Mouse (Mus musculus): ENCODE data around the gene Nlk. TPM values are rescaled to one million over a fixed set of nuclear protein-coding genes. Genes with fewer than 3 reads are reported as not detected.

Gene Nlk
- total and polyA plus RNA-seq, 2 experiments = 4.8 to 7.5 TPM

DNA sequence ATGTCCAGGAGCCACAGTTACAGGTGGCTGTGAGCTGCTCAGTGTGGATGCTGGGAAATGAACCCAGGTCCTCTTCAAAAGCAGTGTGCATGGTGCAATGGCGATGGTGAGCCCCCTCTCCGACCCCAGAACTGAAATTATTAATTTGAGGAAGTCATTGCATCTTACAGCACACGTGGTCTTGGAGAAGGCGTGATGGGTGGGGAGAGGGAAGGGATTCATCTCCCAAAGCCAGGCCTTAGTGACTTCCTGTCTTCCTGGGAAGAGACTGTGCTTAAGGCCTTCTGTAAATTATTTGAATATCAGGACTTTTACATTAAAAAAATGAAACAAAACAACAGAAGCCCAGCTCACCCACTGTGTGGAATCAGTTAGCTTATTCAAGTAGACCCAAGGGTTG is 141.1 kb downstream of the Nlk start:
- TF ChIP-seq CTCF (IDR thresholded peaks at IDR 0.05; ENCODE audit: low read depth, low read length) (no peak), POLR2A (IDR thresholded peaks at IDR 0.05; ENCODE audit: extremely low read depth, insufficient read depth, low read length) (no peak)
- DNase-seq (ENCODE audit: extremely low read depth, low read depth, low spot score) = no peak
- no peak overlapping the region for H3K9ac ChIP-seq (ENCODE audit: low read depth, low read length)
- WGBS = 63% methylated on average over 4 of the region's 4 CpGs
- no peak overlapping the region for H3K4me3 ChIP-seq (ENCODE audit: insufficient read depth, low read depth, low read length)
- no peaks in the 10 kb centered on the region for H3K27me3 ChIP-seq (ENCODE audit: control insufficient read depth, insufficient read depth, low read length)
- 0 out of 2 replicates have a peak overlapping the region, but pooled peaks have one; percentile 23 for H3K27ac ChIP-seq (replicated peaks; ENCODE audit: insufficient read depth, low read depth, low read length)
- H3K79me2 ChIP-seq (ENCODE audit: control insufficient read depth, insufficient read depth, low read length) = no peaks in the 10 kb centered on the region
- H3K36me3 ChIP-seq (ENCODE audit: control insufficient read depth, insufficient read depth, low read length) = no peaks in the 10 kb centered on the region
- H3K4me1 ChIP-seq (ENCODE audit: control insufficient read depth, insufficient read depth, low read length) = peaks cover 9% of the 10 kb centered on the region

DNA sequence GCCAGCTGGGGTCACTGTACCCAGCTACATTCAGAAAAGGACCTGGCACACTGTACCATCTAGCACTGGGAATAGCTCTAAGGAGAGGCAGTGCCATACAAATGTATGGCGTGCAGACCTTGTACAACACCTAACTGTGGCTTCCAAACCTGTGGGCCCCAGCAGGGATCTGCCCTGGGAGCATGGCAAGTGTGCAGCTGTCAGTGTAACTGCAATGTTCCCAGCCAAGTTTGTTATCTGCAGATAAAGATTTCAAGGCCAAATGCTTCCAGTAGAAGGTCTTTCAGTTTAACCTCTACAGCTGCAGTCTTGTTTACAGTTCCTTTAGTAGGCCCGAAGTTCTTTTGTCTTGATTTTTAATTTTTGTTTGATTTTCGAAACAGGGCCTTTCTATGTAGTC is 141.6 kb downstream of the Nlk start:
- peaks cover 9% of the 10 kb centered on the region for H3K4me1 ChIP-seq (ENCODE audit: control insufficient read depth, insufficient read depth, low read length)
- H3K9ac ChIP-seq (ENCODE audit: low read depth, low read length) = 0 out of 2 replicates have a peak overlapping the region, but pooled peaks have one; percentile 10
- H3K79me2 ChIP-seq (ENCODE audit: control insufficient read depth, insufficient read depth, low read length) = no peaks in the 10 kb centered on the region
- H3K27me3 ChIP-seq (ENCODE audit: control insufficient read depth, insufficient read depth, low read length) = no peaks in the 10 kb centered on the region
- TF ChIP-seq CTCF (IDR thresholded peaks at IDR 0.05; ENCODE audit: low read depth, low read length) = no peak
- no peak for TF ChIP-seq POLR2A (IDR thresholded peaks at IDR 0.05; ENCODE audit: extremely low read depth, insufficient read depth, low read length)
- no peaks in the 10 kb centered on the region for H3K36me3 ChIP-seq (ENCODE audit: control insufficient read depth, insufficient read depth, low read length)
- WGBS = 15% methylated on average over 3 of the region's 3 CpGs
- DNase-seq (ENCODE audit: extremely low read depth, low read depth, low spot score) = peak; percentile 88
- no peak overlapping the region for H3K4me3 ChIP-seq (ENCODE audit: insufficient read depth, low read depth, low read length)
- peak overlapping the region; percentile 58 for H3K27ac ChIP-seq (replicated peaks; ENCODE audit: insufficient read depth, low read depth, low read length)

DNA sequence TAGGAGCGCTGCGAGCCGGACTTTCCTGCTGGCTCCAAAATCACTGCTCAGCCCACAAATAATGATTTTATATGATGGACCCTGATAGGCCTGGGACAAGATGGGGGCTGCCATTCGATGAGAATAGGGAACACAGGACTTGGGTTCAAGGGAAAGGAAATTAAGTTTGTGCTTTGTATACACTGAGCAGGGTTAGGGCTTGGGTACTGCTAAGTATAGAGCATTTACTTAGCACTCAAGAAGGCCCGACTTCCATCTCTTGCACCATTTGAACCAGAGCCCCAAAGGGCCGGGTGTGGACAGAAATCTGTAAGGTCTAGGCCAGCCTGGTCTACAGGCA is 146.1 kb downstream of the Nlk start:
- H3K27me3 ChIP-seq (ENCODE audit: control insufficient read depth, insufficient read depth, low read length) = no peaks in the 10 kb centered on the region
- peak overlapping the region; percentile 31; the same call in 1 of the 2 replicates for H3K4me3 ChIP-seq (ENCODE audit: insufficient read depth, low read depth, low read length)
- WGBS = 30% methylated on average over 6 of the region's 6 CpGs
- no peak for DNase-seq (ENCODE audit: extremely low read depth, low read depth, low spot score)
- no peaks in the 10 kb centered on the region for H3K36me3 ChIP-seq (ENCODE audit: control insufficient read depth, insufficient read depth, low read length)
- peak overlapping the region; percentile 23; the same call in 1 of the 2 replicates for H3K9ac ChIP-seq (ENCODE audit: low read depth, low read length)
- peaks cover 15% of the 10 kb centered on the region for H3K4me1 ChIP-seq (ENCODE audit: control insufficient read depth, insufficient read depth, low read length)
- H3K79me2 ChIP-seq (ENCODE audit: control insufficient read depth, insufficient read depth, low read length) = no peaks in the 10 kb centered on the region; the same call in 1 of the 2 replicates
- H3K27ac ChIP-seq (replicated peaks; ENCODE audit: insufficient read depth, low read depth, low read length) = peak overlapping the region; percentile 67
- TF ChIP-seq POLR2A (IDR thresholded peaks at IDR 0.05; ENCODE audit: extremely low read depth, insufficient read depth, low read length) = no peak
- no peak for TF ChIP-seq CTCF (IDR thresholded peaks at IDR 0.05; ENCODE audit: low read depth, low read length)

DNA sequence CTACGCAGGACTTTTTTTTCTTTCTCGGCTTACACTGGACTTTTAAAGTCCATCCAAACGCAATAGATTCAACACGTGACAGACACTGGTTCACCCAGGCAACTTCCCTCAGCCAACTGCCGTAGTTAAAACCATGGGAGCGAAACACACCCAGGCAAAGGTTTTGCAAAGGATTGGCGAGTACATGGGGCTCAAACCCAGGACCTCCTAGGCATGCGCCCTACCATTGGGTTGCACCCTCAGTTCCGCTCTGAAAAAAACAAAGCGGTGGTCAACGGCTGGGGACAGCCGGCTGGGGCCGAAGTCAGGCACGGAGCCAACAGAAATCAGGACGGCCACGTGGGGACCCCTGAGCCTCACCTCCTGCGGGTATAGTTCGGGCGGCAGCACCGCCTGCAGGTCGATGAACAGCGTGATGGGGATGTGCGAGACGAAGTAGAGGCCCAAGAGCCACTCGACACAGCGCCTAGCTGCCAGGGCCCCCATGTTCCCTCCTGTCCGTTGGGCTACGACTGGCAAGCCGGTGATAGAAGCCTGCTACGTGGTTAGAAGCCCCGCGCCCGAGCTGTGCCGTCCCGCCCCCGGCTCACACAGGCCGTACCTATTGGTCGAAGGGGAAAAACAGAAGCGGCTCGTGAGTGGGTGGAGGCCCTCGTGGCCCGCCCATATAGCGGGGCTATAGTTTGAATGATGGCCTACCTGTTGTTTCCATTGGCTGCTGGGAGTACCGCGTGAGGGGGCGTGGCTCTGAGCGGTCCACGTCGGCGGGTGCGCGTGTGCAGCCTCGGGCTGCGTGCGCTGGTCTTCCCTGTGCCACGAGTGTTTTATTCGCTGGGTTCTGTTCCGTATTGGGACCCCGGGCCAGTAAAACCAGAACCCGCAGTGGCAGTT is 146.8 kb downstream of the Nlk start, which contains the start of gene Tmem97:
Gene Tmem97 (minus strand): TSS at position 610 of the 891 bp plus-strand sequence.
- Histone ChIP-seq H3K4me1 (ENCODE audit: control insufficient read depth, insufficient read depth, low read length) (peaks cover 13% of the 10 kb centered on the region), H3K27me3 (ENCODE audit: control insufficient read depth, insufficient read depth, low read length) (no peaks in the 10 kb centered on the region), H3K27ac (replicated peaks; ENCODE audit: insufficient read depth, low read depth, low read length) (peak within 1 kb of the TSS; percentile 89), H3K9ac (ENCODE audit: low read depth, low read length) (peak within 1 kb of the TSS; percentile 75), H3K36me3 (ENCODE audit: control insufficient read depth, insufficient read depth, low read length) (no peaks in the 10 kb centered on the region), H3K79me2 (ENCODE audit: control insufficient read depth, insufficient read depth, low read length) (peaks cover 4% of the 10 kb centered on the region; the same call in 1 of the 2 replicates), H3K4me3 (ENCODE audit: insufficient read depth, low read depth, low read length) (peak within 1 kb of the TSS; percentile 70)
- peak; percentile 92 for DNase-seq (ENCODE audit: extremely low read depth, low read depth, low spot score)
- under 1% methylated on average over 60 of the region's 60 CpGs for WGBS
- TF ChIP-seq CTCF (IDR thresholded peaks at IDR 0.05; ENCODE audit: low read depth, low read length) (no peak), POLR2A (IDR thresholded peaks at IDR 0.05; ENCODE audit: extremely low read depth, insufficient read depth, low read length) (peak; percentile 69; the same call in 1 of the 2 replicates)

DNA sequence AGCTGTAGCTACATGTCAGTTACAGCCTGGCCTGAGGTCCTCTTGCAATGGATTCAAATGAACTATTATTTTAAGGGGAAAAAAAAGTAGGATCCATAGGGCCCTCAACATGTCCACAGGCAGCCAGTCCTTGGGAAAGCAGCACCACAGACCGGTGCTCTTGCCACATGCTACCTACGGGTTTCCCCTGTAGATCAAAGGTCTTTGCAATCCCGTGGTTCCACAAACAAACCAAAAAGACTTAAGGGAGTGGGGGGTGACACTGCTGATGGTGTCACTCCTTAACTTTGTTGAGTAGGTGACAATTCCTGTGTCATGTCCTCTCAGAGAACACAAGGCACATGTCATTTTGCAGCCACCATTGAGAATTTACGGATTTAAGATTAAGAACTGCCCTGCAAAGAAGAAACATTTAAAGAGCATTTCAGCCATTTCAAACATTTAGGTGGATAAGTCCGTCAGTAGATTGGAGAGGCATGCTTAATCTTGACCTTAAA is 147.6 kb downstream of the Nlk start:
- peak; percentile 87 for DNase-seq (ENCODE audit: extremely low read depth, low read depth, low spot score)
- peak overlapping the region; percentile 89 for H3K27ac ChIP-seq (replicated peaks; ENCODE audit: insufficient read depth, low read depth, low read length)
- peak overlapping the region; percentile 75 for H3K9ac ChIP-seq (ENCODE audit: low read depth, low read length)
- no peaks in the 10 kb centered on the region for H3K36me3 ChIP-seq (ENCODE audit: control insufficient read depth, insufficient read depth, low read length)
- TF ChIP-seq CTCF (IDR thresholded peaks at IDR 0.05; ENCODE audit: low read depth, low read length) = no peak
- TF ChIP-seq POLR2A (IDR thresholded peaks at IDR 0.05; ENCODE audit: extremely low read depth, insufficient read depth, low read length) = no peak
- 8% methylated on average over 5 of the region's 5 CpGs for WGBS
- peaks cover 11% of the 10 kb centered on the region; the same call in 1 of the 2 replicates for H3K79me2 ChIP-seq (ENCODE audit: control insufficient read depth, insufficient read depth, low read length)
- peaks cover 18% of the 10 kb centered on the region for H3K4me1 ChIP-seq (ENCODE audit: control insufficient read depth, insufficient read depth, low read length)
- H3K27me3 ChIP-seq (ENCODE audit: control insufficient read depth, insufficient read depth, low read length) = no peaks in the 10 kb centered on the region
- H3K4me3 ChIP-seq (ENCODE audit: insufficient read depth, low read depth, low read length) = peak overlapping the region; percentile 70

All from liver, adult 2 months (tissue).